Comparison of ENCODE assay signal across 11 mouse cellular contexts in the genomic region with DNA sequence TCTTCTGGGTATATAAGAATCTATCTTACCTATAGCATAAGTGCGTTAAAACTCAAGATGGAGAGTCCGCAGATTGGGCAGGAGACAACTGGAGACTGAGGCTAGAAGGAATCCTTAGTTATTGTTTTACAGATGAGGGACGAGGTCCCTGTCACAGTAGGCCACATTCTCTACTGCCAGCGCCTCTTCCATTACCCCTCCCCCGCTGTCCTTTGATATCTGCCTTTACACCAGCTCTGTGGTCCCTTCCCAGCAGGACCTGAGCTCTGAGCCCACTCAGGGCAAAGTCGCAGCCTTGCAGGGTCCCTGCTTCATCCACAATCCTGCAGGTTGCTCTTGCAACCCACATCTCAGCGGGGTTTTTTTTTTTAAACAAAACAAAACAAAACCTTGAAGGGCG. TPM values are rescaled to one million over a fixed set of nuclear protein-coding genes. Genes with fewer than 3 reads are reported as not detected.
DNase-seq lines count a peak whose midpoint lies in the region; ATAC-seq lines count a peak whose summit lies in the region.
"Had no signal": no experiment of that assay in that cellular context is flagged by ENCODE, and none has a peak within 500 bp of the region (broad histone marks: within the 10 kb centered on the region; RNA-seq: fewer than 3 reads in every experiment).

No protein-coding gene starts in this region.

- no peak overlapping the region for H3K4me2 ChIP-seq in forebrain, embryonic 16.5 days (ENCODE audit: low read length)
- peak overlapping the region; percentile 62 for H3K4me2 ChIP-seq in kidney, embryonic 15.5 days
- H3K4me2 ChIP-seq in liver, embryonic 13.5 days: peak overlapping the region; percentile 53

- H3K27ac ChIP-seq in forebrain, embryonic 10.5 days: no peak overlapping the region
- no peak overlapping the region for H3K27ac ChIP-seq in forebrain, embryonic 16.5 days (ENCODE audit: low read length)
- H3K27ac ChIP-seq in kidney, embryonic 15.5 days: no peak overlapping the region
- H3K27ac ChIP-seq in embryonic facial prominence, embryonic 10.5 days (replicated peaks): no peak overlapping the region
- H3K27ac ChIP-seq in liver, embryonic 13.5 days: no peak overlapping the region

- WGBS in forebrain, embryonic 10.5 days: 2% methylated on average over 8 of the region's 8 CpGs
- WGBS in forebrain, embryonic 16.5 days: 1% methylated on average over 8 of the region's 8 CpGs
- 11% methylated on average over 8 of the region's 8 CpGs for WGBS in kidney, embryonic 15.5 days
- WGBS in embryonic facial prominence, embryonic 10.5 days: 2% methylated on average over 8 of the region's 8 CpGs
- WGBS in liver, embryonic 13.5 days (ENCODE audit: insufficient replicate concordance): 8% methylated on average over 8 of the region's 8 CpGs

- no peak for DNase-seq in forebrain, embryonic 10.5 days (ENCODE audit: extremely low spot score, low spot score)
- no peak for DNase-seq in kidney, postnatal 10 days
- no peak for DNase-seq in embryonic facial prominence, embryonic 10.5 days (ENCODE audit: low spot score)
- DNase-seq in liver, embryonic 13.5 days: no peak
- DNase-seq in urinary bladder, adult 18-20 months (ENCODE audit: low spot score in 2 of 2): no peak

- no peak for ATAC-seq in forebrain, embryonic 16.5 days
- no peak for ATAC-seq in kidney, embryonic 15.5 days (replicated peaks; ENCODE audit: low FRiP score)
- ATAC-seq in liver, embryonic 13.5 days (ENCODE audit: low read depth): no peak
- no peak for ATAC-seq in monocyte, adult 5-6 weeks (replicated peaks; ENCODE audit: insufficient number of reproducible peaks, low FRiP score, low TSS enrichment, poor library complexity, severe bottlenecking)
- ATAC-seq: inflammation-experienced regulatory T-cells, adult 6 months had no signal

- H3K9me3 ChIP-seq in forebrain, embryonic 10.5 days: no peaks in the 10 kb centered on the region
- no peaks in the 10 kb centered on the region for H3K9me3 ChIP-seq in forebrain, embryonic 16.5 days (ENCODE audit: control insufficient read depth, low read length)
- no peaks in the 10 kb centered on the region for H3K9me3 ChIP-seq in kidney, embryonic 15.5 days (replicated peaks)
- no peaks in the 10 kb centered on the region for H3K9me3 ChIP-seq in embryonic facial prominence, embryonic 10.5 days
- H3K9me3 ChIP-seq in liver, embryonic 13.5 days (replicated peaks): no peaks in the 10 kb centered on the region

- H3K9ac ChIP-seq in forebrain, embryonic 16.5 days (replicated peaks; ENCODE audit: low read depth, low read length): no peak overlapping the region
- H3K9ac ChIP-seq in kidney, embryonic 15.5 days: no peak overlapping the region
- H3K9ac ChIP-seq in liver, embryonic 13.5 days: no peak overlapping the region

- peaks cover 100% of the 10 kb centered on the region for H3K27me3 ChIP-seq in forebrain, embryonic 10.5 days (ENCODE audit: poor library complexity, severe bottlenecking)
- H3K27me3 ChIP-seq in forebrain, embryonic 16.5 days (replicated peaks; ENCODE audit: control insufficient read depth, insufficient read depth, low read length): peaks cover 81% of the 10 kb centered on the region
- H3K27me3 ChIP-seq in kidney, embryonic 15.5 days: peaks cover 100% of the 10 kb centered on the region
- H3K27me3 ChIP-seq in embryonic facial prominence, embryonic 10.5 days (replicated peaks; ENCODE audit: low read depth, poor library complexity, severe bottlenecking): peaks cover 100% of the 10 kb centered on the region
- peaks cover 100% of the 10 kb centered on the region for H3K27me3 ChIP-seq in liver, embryonic 13.5 days

- peaks cover 40% of the 10 kb centered on the region for H3K4me1 ChIP-seq in forebrain, embryonic 10.5 days
- peaks cover 18% of the 10 kb centered on the region for H3K4me1 ChIP-seq in forebrain, embryonic 16.5 days (replicated peaks; ENCODE audit: control insufficient read depth, insufficient read depth, low read length)
- H3K4me1 ChIP-seq in kidney, embryonic 15.5 days: peaks cover 33% of the 10 kb centered on the region
- peaks cover 47% of the 10 kb centered on the region for H3K4me1 ChIP-seq in embryonic facial prominence, embryonic 10.5 days
- peaks cover 34% of the 10 kb centered on the region for H3K4me1 ChIP-seq in liver, embryonic 13.5 days (replicated peaks)

- H3K36me3 ChIP-seq in forebrain, embryonic 10.5 days (replicated peaks): no peaks in the 10 kb centered on the region
- H3K36me3 ChIP-seq in forebrain, embryonic 16.5 days (ENCODE audit: control insufficient read depth, insufficient read depth): no peaks in the 10 kb centered on the region
- no peaks in the 10 kb centered on the region for H3K36me3 ChIP-seq in kidney, embryonic 15.5 days
- H3K36me3 ChIP-seq in embryonic facial prominence, embryonic 10.5 days (replicated peaks): no peaks in the 10 kb centered on the region
- no peaks in the 10 kb centered on the region for H3K36me3 ChIP-seq in liver, embryonic 13.5 days

- peak overlapping the region; percentile 38; the same call in 1 of the 2 replicates for H3K4me3 ChIP-seq in forebrain, embryonic 10.5 days
- H3K4me3 ChIP-seq in forebrain, embryonic 16.5 days (replicated peaks; ENCODE audit: low read length): no peak overlapping the region
- H3K4me3 ChIP-seq in kidney, embryonic 15.5 days (replicated peaks): peak overlapping the region; percentile 41
- H3K4me3 ChIP-seq in embryonic facial prominence, embryonic 10.5 days: peak overlapping the region; percentile 51
- peak overlapping the region; percentile 38 for H3K4me3 ChIP-seq in liver, embryonic 13.5 days (replicated peaks)

RNA-seq across cellular contexts. Expression of a gene that starts 1.9 kb away (rescaled TPM):
- not detected in 2 replicates for polyA plus RNA-seq in forebrain, embryonic 10.5 days (2016; fragmentation: Nextera tagmentation; extraction: Ambion mirVana)
- not detected in 2 replicates for polyA plus RNA-seq in forebrain, embryonic 16.5 days (2015; fragmentation: Nextera tagmentation; extraction: Ambion mirVana)
- 0.69 and 3.6 TPM in 2 replicates for polyA plus RNA-seq in kidney, embryonic 15.5 days (2015; fragmentation: Nextera tagmentation; extraction: Ambion mirVana)
- polyA plus RNA-seq in embryonic facial prominence, embryonic 10.5 days (2016; fragmentation: Nextera tagmentation; extraction: Ambion mirVana): 8.4 and 10.4 TPM in 2 replicates
- 0.14 TPM in 1 of 2 replicates, not detected in the other for polyA plus RNA-seq in liver, embryonic 13.5 days (2015; fragmentation: Nextera tagmentation; extraction: Ambion mirVana)
- total RNA-seq in monocyte, adult 5-6 weeks (2017): not detected in 3 replicates
- total RNA-seq: common myeloid progenitor, adult 5-6 weeks; neutrophil, adult 5-6 weeks had no signal
- polyA plus RNA-seq: inflammation-experienced regulatory T-cells, adult 6 months had no signal

RNA-seq across cellular contexts. Expression of a gene that starts 9.4 kb away (rescaled TPM):
- 37.6 and 39.4 TPM in 2 replicates for polyA plus RNA-seq in forebrain, embryonic 10.5 days (2016; fragmentation: Nextera tagmentation; extraction: Ambion mirVana)
- 45.5 and 46.5 TPM in 2 replicates for polyA plus RNA-seq in forebrain, embryonic 16.5 days (2015; fragmentation: Nextera tagmentation; extraction: Ambion mirVana)
- 36.5 and 37.8 TPM in 2 replicates for polyA plus RNA-seq in kidney, embryonic 15.5 days (2015; fragmentation: Nextera tagmentation; extraction: Ambion mirVana)
- 45.7 and 49.5 TPM in 2 replicates for polyA plus RNA-seq in embryonic facial prominence, embryonic 10.5 days (2016; fragmentation: Nextera tagmentation; extraction: Ambion mirVana)
- polyA plus RNA-seq in liver, embryonic 13.5 days (2015; fragmentation: Nextera tagmentation; extraction: Ambion mirVana): 19.3 and 21.2 TPM in 2 replicates
- 2.0 to 13.5 TPM (median 6.9 TPM) in 3 replicates for total RNA-seq in monocyte, adult 5-6 weeks (2017)

RNA-seq across cellular contexts. Expression of a gene that starts 10.6 kb away (rescaled TPM):
- polyA plus RNA-seq in forebrain, embryonic 10.5 days (2016; fragmentation: Nextera tagmentation; extraction: Ambion mirVana): 1.7 TPM in 2 replicates
- 0.30 and 0.31 TPM in 2 replicates for polyA plus RNA-seq in forebrain, embryonic 16.5 days (2015; fragmentation: Nextera tagmentation; extraction: Ambion mirVana)
- polyA plus RNA-seq in kidney, embryonic 15.5 days (2015; fragmentation: Nextera tagmentation; extraction: Ambion mirVana): 3.1 and 4.0 TPM in 2 replicates
- polyA plus RNA-seq in embryonic facial prominence, embryonic 10.5 days (2016; fragmentation: Nextera tagmentation; extraction: Ambion mirVana): 1.8 and 2.8 TPM in 2 replicates
- 5.3 and 5.6 TPM in 2 replicates for polyA plus RNA-seq in liver, embryonic 13.5 days (2015; fragmentation: Nextera tagmentation; extraction: Ambion mirVana)
- 0.21 to 3.8 TPM (median 2.6 TPM) in 3 replicates for total RNA-seq in monocyte, adult 5-6 weeks (2017)
- total RNA-seq: common myeloid progenitor, adult 5-6 weeks had no signal

RNA-seq across cellular contexts. Expression of a gene that starts 13.1 kb away (rescaled TPM):
- 78.1 and 92.0 TPM in 2 replicates for polyA plus RNA-seq in forebrain, embryonic 10.5 days (2016; fragmentation: Nextera tagmentation; extraction: Ambion mirVana)
- polyA plus RNA-seq in forebrain, embryonic 16.5 days (2015; fragmentation: Nextera tagmentation; extraction: Ambion mirVana): 70.7 and 77.8 TPM in 2 replicates
- 83.9 and 87.5 TPM in 2 replicates for polyA plus RNA-seq in kidney, embryonic 15.5 days (2015; fragmentation: Nextera tagmentation; extraction: Ambion mirVana)
- polyA plus RNA-seq in embryonic facial prominence, embryonic 10.5 days (2016; fragmentation: Nextera tagmentation; extraction: Ambion mirVana): 83.5 and 90.0 TPM in 2 replicates
- polyA plus RNA-seq in liver, embryonic 13.5 days (2015; fragmentation: Nextera tagmentation; extraction: Ambion mirVana): 131 and 132 TPM in 2 replicates
- 81.4 to 125 TPM (median 105 TPM) in 3 replicates for total RNA-seq in monocyte, adult 5-6 weeks (2017)

RNA-seq across cellular contexts. Expression of a gene that starts 13.9 kb away (rescaled TPM):
- polyA plus RNA-seq in forebrain, embryonic 10.5 days (2016; fragmentation: Nextera tagmentation; extraction: Ambion mirVana): 164 and 169 TPM in 2 replicates
- polyA plus RNA-seq in forebrain, embryonic 16.5 days (2015; fragmentation: Nextera tagmentation; extraction: Ambion mirVana): 157 and 186 TPM in 2 replicates
- polyA plus RNA-seq in kidney, embryonic 15.5 days (2015; fragmentation: Nextera tagmentation; extraction: Ambion mirVana): 196 and 221 TPM in 2 replicates
- 148 and 172 TPM in 2 replicates for polyA plus RNA-seq in embryonic facial prominence, embryonic 10.5 days (2016; fragmentation: Nextera tagmentation; extraction: Ambion mirVana)
- 186 and 197 TPM in 2 replicates for polyA plus RNA-seq in liver, embryonic 13.5 days (2015; fragmentation: Nextera tagmentation; extraction: Ambion mirVana)
- total RNA-seq in monocyte, adult 5-6 weeks (2017): 187 to 238 TPM (median 209 TPM) in 3 replicates
